Mouse (Mus musculus) R1 (cell line): ENCODE data around the gene Armc12.

ENCODE experiments used
- DNase-seq: peaks from one replicate; pipeline ENCODE4 v3.0.0-alpha.2; 2018; ENCODE audit warnings: low read depth, low spot score

The Armc12 gene

GRCm38 (mm10) chr17:28530506-28530905 is at the start of gene Armc12:
Armc12 (plus strand) TSS chr17:28530806.
- DNase-seq: no peak

- DNase-seq: peak; percentile 68
Observed at GRCm38 (mm10) chr17:28484704-28485445, 45.7 kb upstream of the Armc12 start.

GRCm38 (mm10) chr17:28485446-28485948 is 45.1 kb upstream of the Armc12 start:
- DNase-seq: no peak

DNA sequence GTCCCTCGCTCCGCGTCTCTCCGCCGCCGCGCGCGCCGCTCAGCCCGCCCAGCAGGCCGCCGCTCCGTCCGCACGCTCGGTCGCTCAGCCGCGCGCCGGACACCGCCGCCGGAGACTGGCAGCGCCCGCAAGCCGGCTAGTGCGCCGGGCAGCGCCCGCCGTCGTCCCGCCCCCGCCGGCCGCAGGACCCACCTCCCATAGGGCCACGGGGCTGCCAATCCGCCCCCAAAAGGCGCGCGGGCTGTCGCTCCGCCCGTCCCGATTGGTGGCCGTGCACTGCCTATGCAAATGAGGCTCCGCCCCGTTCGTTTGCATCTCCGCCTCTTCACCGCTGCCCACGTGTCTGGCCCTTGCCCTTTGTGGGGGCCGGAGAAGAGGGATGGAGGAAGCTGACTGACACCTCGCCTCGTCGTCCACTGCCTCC is 44.6 kb upstream of the Armc12 start:
- DNase-seq: peak; percentile 97

DNA sequence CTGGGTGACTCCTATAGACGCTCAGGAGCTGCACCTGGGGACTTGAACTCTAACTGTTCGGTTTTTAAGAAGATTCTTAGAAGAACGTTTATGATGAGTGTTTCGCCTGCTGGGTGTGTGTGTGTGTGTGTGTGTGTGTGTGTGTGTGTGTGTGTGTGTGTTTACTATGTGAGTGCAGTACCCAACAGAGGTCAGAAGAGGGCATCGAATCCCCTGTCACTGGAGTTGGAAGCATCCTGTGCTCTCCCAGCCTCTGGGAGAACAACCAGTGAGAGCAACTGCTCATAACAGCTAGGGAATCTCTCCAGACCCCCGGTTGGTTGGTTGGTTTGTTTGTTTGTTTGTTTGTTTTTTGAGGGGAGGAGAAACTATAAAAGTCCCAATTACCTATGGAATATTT is 43.9 kb upstream of the Armc12 start:
- peak; percentile 88 for DNase-seq

DNA sequence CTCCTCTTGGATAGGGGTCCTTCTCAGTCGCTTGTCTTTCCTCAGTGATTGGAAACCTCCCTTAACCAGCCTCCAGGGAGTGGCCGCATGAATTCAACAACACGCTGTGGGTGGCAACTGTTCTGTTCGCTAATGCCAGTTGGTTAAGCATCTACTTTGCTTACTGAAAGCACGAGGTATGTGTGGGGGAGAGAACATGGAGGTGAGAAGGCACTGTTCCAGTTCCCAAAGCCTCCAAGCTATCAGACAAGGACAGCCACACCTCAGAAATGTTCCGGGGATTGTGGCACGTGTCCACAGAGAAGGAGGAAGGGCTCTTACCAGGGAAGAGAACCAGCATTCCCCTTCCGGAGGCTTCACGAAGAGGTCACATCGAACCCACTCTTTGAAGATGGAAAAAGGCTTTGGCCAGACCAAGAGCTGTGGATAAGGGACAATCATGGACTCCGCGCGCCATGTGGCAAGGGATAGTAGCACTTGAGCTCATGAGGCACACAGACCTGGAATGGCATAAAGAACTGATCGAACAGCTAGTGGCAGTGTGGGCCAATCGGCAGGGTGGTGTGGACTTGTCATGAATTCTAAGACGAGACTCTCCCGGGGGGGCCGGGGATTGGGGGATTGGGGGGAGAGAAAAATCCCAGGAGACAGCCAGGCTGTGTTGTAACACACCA is 42.9 kb upstream of the Armc12 start:
- DNase-seq: peak; percentile 57

DNA sequence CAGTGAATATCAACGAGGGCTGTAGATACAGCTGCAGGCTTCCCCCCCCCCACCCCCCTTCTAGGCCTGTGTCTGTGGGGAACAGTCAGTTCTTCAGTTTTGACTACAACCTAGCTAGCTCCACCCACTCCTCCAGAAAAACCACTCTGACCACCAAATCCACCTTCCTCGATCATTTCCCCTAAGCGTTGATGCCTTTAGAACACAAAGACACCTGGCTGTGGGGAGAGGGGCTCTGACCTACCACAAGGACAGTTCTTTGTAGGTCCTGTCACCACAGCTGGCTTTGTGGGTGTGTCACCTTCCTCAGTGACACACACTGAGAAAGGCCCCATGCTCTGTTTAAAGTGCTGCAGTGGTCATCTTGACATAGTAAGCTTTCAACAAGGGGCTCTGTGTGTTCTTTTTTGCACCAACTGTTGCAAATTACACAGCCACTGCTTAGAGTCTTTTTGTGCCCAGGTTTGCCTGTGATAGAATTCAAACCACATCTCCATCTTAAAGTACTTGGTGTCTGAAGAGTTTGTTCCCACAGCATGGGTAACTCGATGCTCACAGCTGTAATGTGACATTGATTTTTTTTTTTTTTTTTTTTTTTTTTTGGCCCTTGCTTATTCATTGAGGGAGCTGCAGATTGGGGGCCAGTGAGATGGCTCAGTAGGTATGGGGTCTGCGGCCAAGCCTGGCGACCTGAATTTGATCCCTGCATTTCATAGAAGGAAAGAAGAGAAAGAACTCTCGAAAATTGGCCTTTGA is 42.2 kb upstream of the Armc12 start:
- DNase-seq: peak; percentile 59

DNA sequence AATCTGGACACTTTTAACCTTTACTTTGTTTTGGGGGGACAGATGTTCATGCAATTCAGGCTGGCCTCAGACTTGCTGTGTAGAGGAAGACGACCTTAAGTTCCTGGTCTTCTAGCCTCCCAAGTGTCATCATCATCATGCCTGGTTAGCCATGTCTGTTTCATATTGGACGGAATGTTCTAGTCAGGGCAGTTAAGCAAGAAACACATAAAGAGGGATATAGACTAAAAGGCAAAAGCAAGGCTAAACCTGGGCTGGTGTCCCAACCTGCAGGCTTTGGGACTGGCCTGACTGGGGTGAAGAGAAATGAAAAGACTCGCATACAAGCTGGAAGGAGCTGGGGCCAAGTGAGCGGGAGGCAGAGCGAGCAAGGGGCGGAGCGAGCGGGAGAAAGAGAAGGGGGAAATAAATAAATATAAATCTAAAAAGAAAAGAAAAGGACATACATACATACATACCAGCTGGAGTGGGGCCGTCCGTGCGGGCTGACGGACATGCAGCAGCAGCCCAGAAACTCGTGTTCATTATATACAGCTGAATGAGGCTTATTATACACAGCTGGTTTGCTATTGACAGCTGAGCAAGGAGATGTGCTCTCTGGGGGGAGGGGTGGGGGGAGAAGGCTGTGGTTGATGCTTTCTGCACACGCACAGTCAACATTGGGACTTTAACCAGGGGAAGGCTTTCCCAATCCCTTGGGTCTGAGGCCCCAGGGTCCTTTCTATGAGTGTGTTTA is 39.4 kb upstream of the Armc12 start:
- DNase-seq: no peak

- DNase-seq: no peak
Observed at GRCm38 (mm10) chr17:28495832-28496231, 34.8 kb upstream of the Armc12 start.

DNA sequence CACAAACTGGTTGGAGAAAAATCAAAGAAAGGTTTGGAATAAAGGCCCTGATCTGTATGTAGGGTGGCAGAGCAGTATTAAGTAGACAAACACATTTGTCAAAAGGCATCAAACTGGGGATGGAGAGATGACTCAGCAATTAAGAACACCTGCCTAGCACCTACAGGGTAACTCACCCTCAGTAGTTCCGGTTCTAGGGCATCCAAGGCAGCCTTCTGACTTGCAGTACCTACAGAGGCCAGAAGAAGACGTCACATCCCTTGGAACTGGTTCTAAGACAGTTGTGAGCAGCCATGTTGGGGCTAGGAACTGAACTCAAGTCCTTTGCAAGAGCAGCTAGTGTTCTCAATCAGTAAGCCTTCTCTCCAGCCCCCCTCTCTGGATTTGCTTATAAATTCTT is 31.4 kb upstream of the Armc12 start:
- peak; percentile 63 for DNase-seq

DNA sequence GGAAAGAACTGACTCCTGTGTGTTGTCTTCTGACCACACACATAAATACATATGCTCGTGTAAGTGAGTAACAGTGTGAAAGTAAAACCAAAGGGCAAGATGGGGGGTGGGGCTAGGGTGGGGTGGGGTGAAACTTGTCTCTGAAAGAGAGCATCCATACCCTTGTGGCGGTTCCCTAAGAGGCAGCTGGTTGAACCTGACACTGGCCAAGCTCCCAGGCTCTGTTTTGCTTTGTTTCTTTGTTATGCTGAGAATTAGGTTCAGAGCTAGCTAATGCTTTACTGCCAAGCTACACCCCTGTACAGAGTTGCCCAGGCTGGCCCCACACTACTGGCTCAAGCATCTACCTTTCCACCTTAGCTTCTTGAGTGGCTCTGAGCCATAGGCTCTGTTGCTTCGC is 30.1 kb upstream of the Armc12 start:
- peak; percentile 64 for DNase-seq

DNA sequence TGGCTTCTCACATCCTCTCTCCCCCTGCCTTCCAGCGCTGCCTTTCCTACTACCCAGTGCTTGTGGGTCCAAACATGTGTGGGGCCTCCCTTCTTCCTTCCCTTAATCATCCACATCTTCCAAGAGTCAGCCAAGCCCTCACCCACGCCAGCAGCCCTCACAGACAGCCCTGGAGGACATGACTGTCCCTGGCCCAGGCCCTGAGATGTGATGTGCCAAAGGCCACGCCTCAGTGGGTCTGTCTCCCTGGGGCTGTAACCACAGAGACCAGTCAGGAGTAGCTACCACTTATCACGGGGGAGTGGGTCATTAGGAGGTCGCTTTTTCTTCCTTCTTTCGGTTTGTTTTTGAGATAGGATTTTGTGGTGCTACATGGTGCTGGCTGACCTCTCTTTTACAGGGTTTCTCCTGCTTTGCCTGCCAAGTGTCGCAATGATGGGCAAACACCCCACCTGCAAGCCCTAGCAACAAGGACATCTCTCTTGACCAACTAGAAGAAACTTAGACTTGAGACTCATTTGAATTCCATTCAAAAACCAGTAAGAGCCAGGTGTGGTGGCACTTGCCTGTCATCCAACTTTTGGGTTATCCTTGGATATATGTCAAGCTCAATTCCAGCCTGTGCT is 28.3 kb upstream of the Armc12 start:
- DNase-seq: no peak

GRCm38 (mm10) chr17:28504182-28504581 is 26.4 kb upstream of the Armc12 start:
- DNase-seq: no peak

GRCm38 (mm10) chr17:28505591-28505990 is 25.0 kb upstream of the Armc12 start:
- no peak for DNase-seq

DNA sequence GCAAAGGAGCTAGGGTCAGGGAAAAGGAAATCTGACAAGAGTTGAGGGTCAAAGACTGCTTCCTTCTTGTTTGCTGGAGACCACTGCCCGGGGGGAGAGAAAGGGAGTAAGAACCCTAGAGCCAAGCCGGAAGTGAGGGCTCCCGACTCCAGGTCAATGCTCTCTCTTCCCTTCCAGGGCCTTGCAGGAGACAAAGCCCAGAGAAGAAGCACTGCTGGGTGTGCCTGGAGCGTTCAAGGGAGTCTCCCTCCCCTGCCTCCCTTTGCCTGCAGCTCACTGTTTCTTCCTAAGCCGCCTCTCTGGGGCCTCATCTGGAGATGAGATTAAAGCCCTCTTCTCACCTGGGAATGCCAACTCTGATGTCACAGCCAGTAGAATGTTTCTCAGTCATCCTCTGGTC is 23.7 kb upstream of the Armc12 start:
- DNase-seq: peak; percentile 66

- peak; percentile 72 for DNase-seq
Observed at GRCm38 (mm10) chr17:28507496-28507895, 23.1 kb upstream of the Armc12 start.

DNA sequence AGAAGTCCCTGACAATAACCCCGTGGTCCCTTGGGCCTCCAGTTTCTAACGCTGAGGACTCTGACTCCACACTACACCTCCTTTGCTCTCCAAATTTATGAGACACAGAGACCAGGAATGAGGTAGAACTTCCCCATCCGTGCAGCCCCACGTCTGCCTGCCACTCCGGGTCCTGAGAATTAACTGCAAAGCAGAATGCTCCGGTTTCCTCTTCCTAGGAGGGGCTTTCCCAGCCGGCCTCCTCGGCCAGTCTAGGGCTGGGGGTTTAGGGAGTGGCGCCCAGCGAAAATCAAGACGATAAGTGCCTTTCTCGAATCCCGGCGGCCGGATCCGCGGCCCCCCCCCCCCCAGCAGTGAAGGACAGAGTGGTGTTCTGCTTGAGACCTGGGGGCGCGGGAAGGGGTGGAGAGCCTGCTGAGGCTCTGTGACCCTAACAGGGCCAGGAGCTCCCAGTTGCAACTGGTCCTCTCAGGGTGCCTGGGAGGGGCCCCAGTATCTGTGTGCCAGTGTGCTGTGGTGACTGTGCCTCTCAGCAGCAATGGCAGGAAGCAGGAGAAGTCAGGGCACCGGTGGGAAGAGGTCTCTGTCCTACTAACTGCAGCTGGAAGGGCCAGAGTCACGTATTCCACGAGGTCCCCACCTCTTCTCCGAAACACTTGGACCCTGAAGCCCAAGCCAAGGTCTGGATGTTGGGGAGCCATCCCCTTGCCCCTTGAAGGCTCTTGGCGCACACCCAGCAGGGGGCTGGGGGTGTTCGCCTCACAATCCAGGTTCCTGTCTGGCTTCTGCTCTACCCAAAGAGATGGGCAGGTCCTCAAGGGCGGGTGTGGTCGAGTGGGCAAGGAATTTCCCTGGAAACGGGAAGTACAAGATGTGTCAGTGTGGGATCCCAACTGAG is 19.9 kb upstream of the Armc12 start:
- DNase-seq: no peak

GRCm38 (mm10) chr17:28511616-28512541 is 18.7 kb upstream of the Armc12 start:
- no peak for DNase-seq

DNA sequence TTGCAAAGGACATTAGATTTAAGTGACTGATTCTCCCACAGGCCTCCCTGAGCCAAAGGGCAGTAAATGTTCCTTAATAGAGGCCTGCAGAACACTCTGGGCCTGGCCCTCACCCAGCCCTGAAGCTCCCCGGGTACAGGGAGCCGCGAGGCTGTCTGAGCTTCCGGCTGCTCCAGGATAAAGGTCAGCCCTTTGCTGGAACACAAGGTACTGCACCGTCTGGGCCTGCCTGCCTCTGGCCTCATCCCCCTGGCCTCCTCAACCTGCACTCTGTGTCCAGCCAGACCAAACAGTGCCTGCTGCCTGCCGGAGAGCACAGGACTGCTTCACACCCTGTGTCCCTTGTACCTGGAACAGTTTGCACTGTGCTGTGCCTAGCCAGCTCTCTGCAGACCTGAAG is 17.9 kb upstream of the Armc12 start:
- no peak for DNase-seq
